Mouse (Mus musculus) neutrophil, adult 65 days (primary cell): ENCODE measurements around the gene Pnldc1. TPM values are rescaled to one million over a fixed set of nuclear protein-coding genes. Genes with fewer than 3 reads are reported as not detected.

ENCODE experiments used
- total RNA-seq: library from RNA; stranded (reverse); gene quantifications from 2 replicates; pipeline ENCODE4 v1.2.4, GENCODE M21; 2023

Gene Pnldc1
- total RNA-seq = not detected in 2 replicates

DNA sequence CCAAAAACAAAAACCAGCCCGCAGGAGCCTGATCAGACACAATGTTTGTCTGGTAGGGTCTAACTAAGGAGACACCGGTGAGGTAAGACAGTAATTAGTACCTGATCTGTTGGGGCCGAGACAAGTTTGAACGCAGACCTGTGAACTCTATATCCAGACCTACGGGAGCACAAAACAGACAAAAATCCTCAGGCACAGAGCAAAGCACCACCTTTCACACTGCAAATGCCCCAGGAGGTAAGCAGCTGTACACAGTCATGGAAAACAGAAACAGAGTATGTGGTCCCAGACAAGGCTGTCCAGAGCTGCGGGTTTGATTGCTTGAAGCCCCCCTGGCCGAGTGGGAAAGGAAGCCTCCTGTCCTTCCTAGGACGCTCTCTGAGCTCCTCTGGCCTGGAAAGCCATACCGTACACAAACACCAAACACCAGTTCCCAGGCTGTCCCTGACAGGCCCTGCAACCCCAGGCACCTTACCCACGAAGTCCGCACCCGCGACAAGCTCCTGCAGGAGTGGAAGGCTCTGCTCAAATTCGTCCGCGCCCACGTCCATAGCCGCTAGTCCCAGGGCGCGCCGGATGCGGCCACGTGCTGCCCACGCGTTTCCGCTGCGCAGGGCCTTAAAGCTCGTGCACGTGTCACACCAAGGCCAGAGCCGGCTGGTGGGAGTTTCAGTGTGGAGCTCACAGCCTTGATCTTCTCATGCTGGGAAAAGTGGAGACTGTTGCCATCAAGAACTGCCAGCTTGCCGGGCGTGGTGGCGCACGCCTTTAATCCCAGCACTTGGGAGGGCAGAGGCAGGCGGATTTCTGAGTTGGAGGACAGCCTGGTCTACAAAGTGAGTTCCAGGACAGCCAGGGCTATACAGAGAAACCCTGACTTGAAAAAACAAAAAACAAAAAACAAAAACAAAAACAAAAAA is at the start of gene Pnldc1:
Gene Pnldc1, minus strand, starts transcription at position 870 of the 920 bp plus-strand sequence.

DNA sequence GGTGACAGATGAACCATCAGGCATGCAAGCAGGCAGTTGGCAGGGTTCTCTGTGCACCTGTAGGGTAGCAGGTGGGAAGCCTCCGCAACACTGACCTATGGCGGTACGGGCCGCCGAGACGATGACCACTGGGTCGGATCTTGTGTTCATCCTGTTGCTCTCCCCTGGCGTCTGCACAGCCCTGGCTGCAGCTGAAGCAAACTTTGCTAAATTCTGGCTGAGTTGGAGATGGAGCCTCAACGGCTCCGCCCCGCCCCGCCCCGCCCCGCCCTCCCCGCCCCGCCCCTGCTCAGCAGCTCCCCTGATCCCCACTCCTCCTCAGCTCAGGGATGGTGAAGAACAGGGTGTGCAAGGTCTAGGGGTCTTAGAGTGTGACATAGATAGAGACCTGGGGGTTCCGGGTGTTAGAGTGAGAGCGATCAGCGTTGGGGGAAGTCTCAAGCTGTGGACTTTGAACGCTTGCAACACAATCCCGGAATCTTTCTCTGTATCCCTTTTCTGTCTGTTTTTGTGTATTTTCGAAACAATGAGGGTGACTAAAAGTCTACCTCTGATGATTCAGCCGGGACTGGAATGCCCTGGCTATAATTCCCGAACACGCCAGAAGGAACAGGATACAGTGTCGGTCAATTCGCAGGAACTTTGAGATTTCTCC is 30.2 kb upstream of the Pnldc1 start, which contains the start of gene Acat3:
Gene Acat3, minus strand, starts transcription at position 450 of the 655 bp plus-strand sequence.

GRCm38 (mm10) chr17:12915881-12916583 is 6.0 kb upstream of the Pnldc1 start, which contains the start of gene Mrpl18:
TSS of gene Mrpl18 (minus strand) at chr17:12916345.

DNA sequence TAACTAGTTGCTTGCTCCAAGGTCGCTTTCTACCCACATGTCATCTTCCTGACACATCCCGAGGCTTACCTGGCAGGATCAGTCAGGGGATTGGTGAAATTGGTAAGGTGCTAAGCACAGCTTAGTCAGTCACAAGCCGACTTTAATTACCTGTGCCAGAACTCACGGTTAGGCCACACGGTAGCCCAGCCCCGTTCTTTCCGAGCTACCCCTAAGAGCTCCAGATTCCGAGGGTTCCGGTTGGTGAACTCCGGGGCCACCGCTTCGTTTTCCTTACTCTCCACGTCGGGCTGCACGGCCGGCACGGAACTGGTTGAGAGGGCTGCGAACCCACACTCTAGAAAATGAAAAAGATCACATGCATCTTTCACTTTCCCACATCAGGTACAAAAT is 5.5 kb upstream of the Pnldc1 start, which contains the start of gene Tcp1:
Gene Tcp1, plus strand, starts transcription at position 214 of the 393 bp plus-strand sequence.

GRCm38 (mm10) chr17:12875734-12876133 is 34.3 kb downstream of the Pnldc1 start, which contains the start of gene Mrgprh:
TSS of gene Mrgprh (plus strand) at chr17:12876034.

DNA sequence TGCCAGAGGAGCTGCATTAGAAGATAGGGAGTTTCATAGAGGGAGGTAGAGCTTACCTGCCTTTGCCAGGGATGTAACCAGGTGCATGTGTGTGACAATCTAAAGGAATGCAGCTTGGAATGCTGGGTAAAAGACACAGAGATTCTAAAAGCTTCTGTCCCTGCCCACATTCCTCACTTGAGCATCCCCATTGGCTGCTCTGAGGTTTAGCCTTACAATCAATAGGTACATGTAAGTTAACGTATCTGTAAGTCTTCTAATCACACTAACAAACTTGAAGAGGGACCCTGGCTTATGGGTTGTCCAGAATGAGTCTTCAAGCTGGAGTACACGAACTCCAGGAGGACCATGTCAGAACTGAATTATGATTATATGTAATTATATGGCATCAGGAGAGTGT is 42.0 kb downstream of the Pnldc1 start, which contains the start of gene Mas1:
Gene Mas1, minus strand, starts transcription at position 101 of the 400 bp plus-strand sequence.

Other genes starting within 250 kb of the Pnldc1 start
- gene Slc22a1, start 234.4 kb downstream of the Pnldc1 start, total RNA-seq = not detected in 2 replicates
- 25.6 and 28.2 TPM in 2 replicates for gene Igf2r, start 140.6 kb downstream of the Pnldc1 start, total RNA-seq
- not detected in 2 replicates for gene Mas1, start 42.1 kb downstream of the Pnldc1 start, total RNA-seq
- gene Mrgprh, start 34.2 kb downstream of the Pnldc1 start, total RNA-seq = not detected in 2 replicates
- gene Tcp1, start 5.5 kb upstream of the Pnldc1 start, total RNA-seq = 90.3 and 93.7 TPM in 2 replicates
- gene Mrpl18, start 6.1 kb upstream of the Pnldc1 start, total RNA-seq = 43.5 and 47.2 TPM in 2 replicates
- gene Acat3, start 30.4 kb upstream of the Pnldc1 start, total RNA-seq = not detected in 2 replicates
- gene Acat2, start 50.5 kb upstream of the Pnldc1 start, total RNA-seq = 5.7 and 6.4 TPM in 2 replicates
- gene Wtap, start 83.9 kb upstream of the Pnldc1 start, total RNA-seq = 73.5 and 94.9 TPM in 2 replicates
- gene Sod2, start 96.6 kb upstream of the Pnldc1 start, total RNA-seq = 82.3 and 118 TPM in 2 replicates
- 0.41 and 1.5 TPM in 2 replicates for gene Gpr31b, start 142.1 kb upstream of the Pnldc1 start, total RNA-seq
- gene Tcp10b, start 150.9 kb upstream of the Pnldc1 start, total RNA-seq = not detected in 2 replicates
- 2.1 TPM in 2 replicates for gene Unc93a, start 221.6 kb upstream of the Pnldc1 start, total RNA-seq